Mouse (Mus musculus): Measurements from ENCODE around the gene Fzd2.

DNA sequence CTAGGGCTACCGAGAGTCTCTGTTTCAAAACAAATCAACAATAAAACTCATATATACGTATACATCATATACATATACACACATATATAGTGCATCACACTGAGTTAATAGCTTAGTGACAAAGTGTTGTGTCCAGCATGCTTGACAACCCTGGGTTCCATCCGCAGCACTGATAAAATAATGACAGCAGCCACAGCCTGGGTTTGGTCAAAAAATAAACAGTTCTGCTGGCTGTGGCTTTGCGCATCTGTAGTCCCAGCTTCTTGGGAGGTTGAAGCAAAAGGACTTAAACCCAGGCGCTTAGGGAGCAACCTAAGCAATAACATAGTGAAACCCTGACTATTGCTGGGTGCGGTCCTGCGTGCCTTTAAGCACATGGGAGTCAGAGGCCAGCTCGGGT is 25.2 kb downstream of the Fzd2 start:
- no peak for TF ChIP-seq POLR2A (IDR thresholded peaks at IDR 0.05; ENCODE audit: insufficient read length, low read depth)
- no peak for TF ChIP-seq POLR2AphosphoS2 (IDR thresholded peaks at IDR 0.05; ENCODE audit: insufficient read length, low read depth)
- TF ChIP-seq MYOG (IDR thresholded peaks at IDR 0.05; ENCODE audit: control insufficient read depth in 1 of 3, insufficient read depth in 1 of 3, insufficient read length in 2 of 3, low read depth in 2 of 3) = no peak
- TF ChIP-seq CEBPB (IDR thresholded peaks at IDR 0.05; ENCODE audit: insufficient read depth, poor library complexity, severe bottlenecking) = no peak
- TF ChIP-seq MAX (IDR thresholded peaks at IDR 0.05; ENCODE audit: low read depth) = no peak
- no peak for TF ChIP-seq E2F4 (IDR thresholded peaks at IDR 0.05; ENCODE audit: insufficient read depth)
- no peak for TF ChIP-seq SRF (IDR thresholded peaks at IDR 0.05; ENCODE audit: control insufficient read depth, insufficient read length, low read depth)
- TF ChIP-seq USF1 (IDR thresholded peaks at IDR 0.05; ENCODE audit: low read depth) = no peak
- no peak for TF ChIP-seq TCF3 (IDR thresholded peaks at IDR 0.05; ENCODE audit: insufficient read length, low read depth)
- no peak for TF ChIP-seq TCF12 (IDR thresholded peaks at IDR 0.05; ENCODE audit: insufficient read depth, poor library complexity, severe bottlenecking)
- TF ChIP-seq MYOD1 (IDR thresholded peaks at IDR 0.05; ENCODE audit: control insufficient read depth in 1 of 3, insufficient read length in 2 of 3, low read depth in 2 of 3) = no peak
- no peak for TF ChIP-seq REST (IDR thresholded peaks at IDR 0.05; ENCODE audit: insufficient read depth, insufficient read length)

All from myocyte (in vitro differentiated cells).